Mouse (Mus musculus) heart, embryonic 13.5 days (tissue): ENCODE measurements around the gene Rhobtb1. TPM values are rescaled to one million over a fixed set of nuclear protein-coding genes. Genes with fewer than 3 reads are reported as not detected.
A peak's percentile ranks its signal among the peaks of the same experiment; 100 is the strongest.

Experiments used
- ATAC-seq: fragments of 200-750 bp; cut with Nextera tagmentation; 2 replicates; pipeline ENCODE4 v1.8.0; 2017; ENCODE audit warnings: moderate TSS enrichment; ENCODE audit not compliant: insufficient number of reproducible peaks, low FRiP score, low TSS enrichment; ENCODE audit errors: extremely low read depth
- H3K27ac ChIP-seq: fragments of 300-500 bp; sonication (generic); replicated peaks from 2 replicates; pipeline ENCODE4 v1.5.1; 2015; ENCODE audit warnings: moderate library complexity, mild to moderate bottlenecking, inconsistent platforms
- H3K27me3 ChIP-seq: fragments of 300-500 bp; sonication (generic); replicated peaks from 2 replicates; pipeline ENCODE4 v1.6.1; 2015; ENCODE audit warnings: mild to moderate bottlenecking, inconsistent platforms
- H3K36me3 ChIP-seq: fragments of 300-500 bp; sonication (generic); 2 replicates; pipeline ENCODE4 v1.6.1; 2015; ENCODE audit warnings: mild to moderate bottlenecking, inconsistent platforms
- H3K4me1 ChIP-seq: fragments of 300-500 bp; sonication (generic); 2 replicates; pipeline ENCODE4 v1.6.1; 2015; ENCODE audit warnings: inconsistent platforms
- H3K4me2 ChIP-seq: fragments of 300-500 bp; sonication (generic); 2 replicates; pipeline ENCODE4 v1.6.1; 2015; ENCODE audit warnings: inconsistent platforms, mild to moderate bottlenecking, moderate library complexity
- H3K4me3 ChIP-seq: fragments of 300-500 bp; sonication (generic); 2 replicates; pipeline ENCODE4 v1.5.1; 2015; ENCODE audit warnings: moderate library complexity, mild to moderate bottlenecking, inconsistent platforms
- H3K9ac ChIP-seq: fragments of 300-500 bp; sonication (generic); 2 replicates; pipeline ENCODE4 v1.6.1; 2015; ENCODE audit warnings: inconsistent platforms, mild to moderate bottlenecking, moderate library complexity
- H3K9me3 ChIP-seq: fragments of 300-500 bp; sonication (generic); 2 replicates; pipeline ENCODE4 v1.6.1; 2016; ENCODE audit warnings: inconsistent platforms
- WGBS: fragments of 180-500 bp; shearing (Covaris S2); methylation state at CpG from one replicate; pipeline ENCODE4 v1.1.7; 2015; ENCODE audit warnings: mixed read lengths; 5-methylcytosine and 5-hydroxymethylcytosine counted together
- polyA plus RNA-seq: library from polyadenylated mRNA; unstranded; fragments of >200 nt; fragmentation: Nextera tagmentation; extraction: Ambion mirVana; gene quantifications from 2 replicates; pipeline ENCODE4 v1.2.1, GENCODE M21; 2015

The Rhobtb1 gene
- polyA plus RNA-seq, 1 experiment from 2014 or later = 29.2 TPM

GRCm38 (mm10) chr10:69247311-69248033 lies 96.2 kb downstream of the Rhobtb1 start:
- ATAC-seq = no peak
- Histone ChIP-seq H3K4me1 (peaks cover 33% of the 10 kb centered on the region), H3K9ac (no peak overlapping the region), H3K9me3 (no peaks in the 10 kb centered on the region), H3K4me3 (no peak overlapping the region), H3K27me3 (no peaks in the 10 kb centered on the region), H3K36me3 (peaks cover 28% of the 10 kb centered on the region), H3K27ac (no peak overlapping the region), H3K4me2 (no peak overlapping the region)
- WGBS = 92% methylated on average over 7 of the region's 7 CpGs

GRCm38 (mm10) chr10:69248261-69249160 lies 97.3 kb downstream of the Rhobtb1 start:
- Histone ChIP-seq H3K9ac (no peak overlapping the region), H3K27me3 (no peaks in the 10 kb centered on the region), H3K36me3 (peaks cover 28% of the 10 kb centered on the region), H3K4me3 (no peak overlapping the region), H3K9me3 (no peaks in the 10 kb centered on the region), H3K4me2 (no peak overlapping the region), H3K4me1 (peaks cover 41% of the 10 kb centered on the region), H3K27ac (no peak overlapping the region)
- WGBS = 82% methylated on average over 29 of the region's 29 CpGs
- ATAC-seq = no peak

DNA sequence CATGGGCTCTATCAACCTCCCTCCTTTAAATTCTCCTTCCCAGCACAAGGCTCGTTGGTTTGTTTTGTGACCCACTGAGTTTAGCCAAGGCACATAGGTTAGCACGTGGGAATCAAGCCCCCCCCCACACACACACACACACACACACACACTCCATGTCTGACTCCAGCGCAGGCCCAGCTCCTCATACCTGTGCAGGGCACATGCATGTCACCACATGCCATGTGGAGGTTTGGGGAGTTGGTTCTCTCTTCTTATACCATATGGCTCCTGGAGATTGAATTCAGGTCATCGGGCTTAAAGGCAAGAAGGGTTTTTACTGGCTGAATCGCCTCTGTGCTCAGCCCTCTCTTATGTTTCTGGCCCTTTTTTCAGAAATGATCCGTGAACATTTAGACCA lies 100.0 kb downstream of the Rhobtb1 start:
- H3K4me2 ChIP-seq = no peak overlapping the region
- 0 out of 2 replicates have a peak overlapping the region, but pooled peaks have one; percentile 3 for H3K27ac ChIP-seq
- no peak overlapping the region for H3K4me3 ChIP-seq
- no peak overlapping the region for H3K9ac ChIP-seq
- ATAC-seq = no peak
- no peaks in the 10 kb centered on the region for H3K27me3 ChIP-seq
- 78% methylated on average over 6 of the region's 6 CpGs for WGBS
- H3K36me3 ChIP-seq = peaks cover 30% of the 10 kb centered on the region
- peaks cover 49% of the 10 kb centered on the region for H3K4me1 ChIP-seq
- H3K9me3 ChIP-seq = no peaks in the 10 kb centered on the region

DNA sequence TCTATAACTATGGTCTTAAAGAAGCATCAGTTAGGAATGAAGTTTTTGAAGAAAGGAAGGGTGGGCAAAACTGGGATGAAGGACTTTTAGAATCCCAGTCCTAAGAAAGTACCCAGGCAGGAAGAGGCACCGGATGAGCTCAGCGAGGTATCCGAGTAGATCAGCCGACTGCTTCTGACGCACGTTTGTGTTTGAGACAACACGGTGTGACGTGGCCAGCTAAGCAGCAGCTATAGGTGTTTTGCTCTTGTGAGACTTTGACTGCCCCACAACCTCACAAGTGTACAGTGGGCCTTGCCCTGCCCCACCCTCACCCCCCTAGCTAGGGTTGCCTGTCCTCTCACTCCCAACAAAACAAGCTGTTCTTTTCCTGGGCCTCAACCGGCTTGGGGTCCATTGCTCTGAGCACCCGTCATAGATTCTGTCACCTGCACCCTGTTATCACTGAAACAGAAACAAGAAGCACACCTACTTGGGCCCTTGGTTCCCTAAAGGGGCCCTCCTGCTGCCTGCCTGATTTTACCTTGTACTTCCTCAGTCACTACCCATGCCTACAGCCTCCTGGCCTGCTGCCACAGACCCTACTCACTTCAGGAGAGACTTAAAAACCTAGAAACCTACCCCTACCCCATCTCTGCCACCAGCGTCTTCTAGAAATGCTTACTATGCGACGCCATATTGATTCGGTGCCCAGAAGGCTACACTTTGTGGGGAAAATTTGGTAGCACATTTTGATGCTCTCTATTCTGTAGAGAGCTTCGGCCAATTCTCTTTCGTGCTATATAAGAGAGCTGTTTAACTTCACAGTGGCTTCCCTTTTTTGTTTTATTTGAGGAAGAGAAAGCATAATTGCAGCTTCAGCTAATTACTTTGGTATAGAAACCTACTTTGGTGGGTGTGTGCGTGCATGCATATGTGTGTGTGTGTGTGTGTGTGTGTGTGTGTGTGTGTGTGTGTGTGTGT lies 101.2 kb downstream of the Rhobtb1 start:
- no peak overlapping the region for H3K4me3 ChIP-seq
- peak overlapping the region; percentile 92 for H3K27ac ChIP-seq
- no peaks in the 10 kb centered on the region for H3K9me3 ChIP-seq
- H3K36me3 ChIP-seq = peaks cover 38% of the 10 kb centered on the region
- H3K27me3 ChIP-seq = no peaks in the 10 kb centered on the region
- no peak for ATAC-seq
- H3K4me2 ChIP-seq = no peak overlapping the region
- peaks cover 43% of the 10 kb centered on the region for H3K4me1 ChIP-seq
- 76% methylated on average over 17 of the region's 17 CpGs for WGBS
- no peak overlapping the region for H3K9ac ChIP-seq

- Histone ChIP-seq H3K9me3 (no peaks in the 10 kb centered on the region), H3K4me2 (0 out of 2 replicates have a peak overlapping the region, but pooled peaks have one; percentile 20), H3K27me3 (no peaks in the 10 kb centered on the region), H3K36me3 (peaks cover 45% of the 10 kb centered on the region), H3K9ac (peak overlapping the region; percentile 25), H3K27ac (peak overlapping the region; percentile 92), H3K4me3 (no peak overlapping the region), H3K4me1 (peaks cover 45% of the 10 kb centered on the region)
- peak; percentile 53; the same call in 1 of the 2 replicates for ATAC-seq
- 17% methylated on average over 5 of the region's 5 CpGs for WGBS
Observed at GRCm38 (mm10) chr10:69253075-69253685, 101.9 kb downstream of the Rhobtb1 start.

DNA sequence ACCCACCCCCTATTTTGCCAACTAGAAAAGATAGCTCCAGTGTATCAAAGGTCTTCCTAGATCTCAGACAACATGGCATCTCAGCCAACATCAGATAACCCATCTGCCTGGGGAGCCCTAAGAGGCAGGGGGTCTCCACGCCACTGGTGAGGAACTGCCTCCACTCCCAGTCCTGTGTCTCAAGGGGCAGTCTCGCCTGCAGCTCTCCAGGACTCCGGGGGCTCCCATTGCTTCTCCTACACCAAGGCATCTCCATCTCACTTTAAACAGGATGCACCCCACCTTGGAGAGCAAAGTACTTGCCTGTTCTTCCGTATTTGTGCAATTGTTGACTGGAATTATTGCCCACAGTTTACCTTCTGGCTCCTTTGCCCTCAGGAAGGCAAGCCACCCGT lies 102.4 kb downstream of the Rhobtb1 start:
- H3K9me3 ChIP-seq = no peaks in the 10 kb centered on the region
- no peaks in the 10 kb centered on the region for H3K27me3 ChIP-seq
- ATAC-seq = no peak
- no peak overlapping the region for H3K4me3 ChIP-seq
- H3K4me2 ChIP-seq = no peak overlapping the region
- H3K36me3 ChIP-seq = peaks cover 42% of the 10 kb centered on the region
- peak overlapping the region; percentile 25 for H3K9ac ChIP-seq
- peak overlapping the region; percentile 92 for H3K27ac ChIP-seq
- 53% methylated on average over 5 of the region's 5 CpGs for WGBS
- H3K4me1 ChIP-seq = peaks cover 46% of the 10 kb centered on the region

DNA sequence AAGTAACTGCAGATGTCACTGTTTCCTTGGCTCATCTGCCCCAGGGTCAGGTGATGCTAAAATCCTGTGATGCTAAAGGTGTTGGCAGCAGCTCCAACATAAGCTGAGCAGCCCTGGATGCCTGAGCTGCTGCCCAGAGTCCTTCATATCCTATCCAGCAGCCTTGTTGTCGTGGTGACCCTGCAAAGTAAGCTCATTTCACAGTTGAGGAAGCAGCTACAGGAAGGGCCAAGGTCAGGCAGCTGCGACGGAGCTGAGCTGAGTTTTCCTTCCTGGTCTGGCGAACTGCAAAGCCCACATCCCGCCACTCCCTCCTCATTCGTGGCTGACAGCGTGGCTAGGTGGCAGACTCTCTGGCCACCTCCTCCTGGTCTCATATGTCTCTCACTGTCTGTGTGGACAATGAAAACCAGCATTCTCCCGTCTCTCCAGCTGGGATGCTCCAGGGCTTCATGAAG lies 103.2 kb downstream of the Rhobtb1 start:
- no peaks in the 10 kb centered on the region for H3K27me3 ChIP-seq
- H3K4me2 ChIP-seq = no peak overlapping the region
- peaks cover 54% of the 10 kb centered on the region for H3K4me1 ChIP-seq
- no peaks in the 10 kb centered on the region for H3K9me3 ChIP-seq
- H3K36me3 ChIP-seq = peaks cover 37% of the 10 kb centered on the region
- H3K9ac ChIP-seq = peak overlapping the region; percentile 60
- 16% methylated on average over 8 of the region's 8 CpGs for WGBS
- H3K27ac ChIP-seq = peak overlapping the region; percentile 92
- no peak overlapping the region for H3K4me3 ChIP-seq
- no peak for ATAC-seq

DNA sequence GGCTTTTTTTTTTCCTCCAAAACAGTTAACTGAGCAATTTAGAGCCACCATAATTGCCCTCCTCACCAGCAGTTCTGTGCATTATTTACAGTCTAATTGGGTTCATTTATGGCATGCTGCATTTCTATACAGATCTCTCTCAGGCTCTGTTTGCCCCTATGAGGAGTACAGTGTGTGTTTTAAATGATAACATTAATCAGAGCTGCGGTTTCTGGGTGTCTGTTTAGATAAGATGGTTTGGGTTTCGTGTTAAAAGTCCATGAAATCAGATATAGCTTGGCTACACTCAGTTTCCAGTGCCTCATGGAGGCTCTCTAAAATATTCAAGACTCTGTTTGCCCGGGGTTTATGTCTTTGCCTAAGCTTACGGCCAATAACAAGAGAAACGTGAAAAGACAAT lies 104.4 kb downstream of the Rhobtb1 start:
- H3K4me3 ChIP-seq = no peak overlapping the region
- H3K36me3 ChIP-seq = peaks cover 35% of the 10 kb centered on the region
- no peak overlapping the region for H3K9ac ChIP-seq
- H3K4me1 ChIP-seq = peaks cover 60% of the 10 kb centered on the region
- 38% methylated on average over 5 of the region's 5 CpGs for WGBS
- H3K27me3 ChIP-seq = no peaks in the 10 kb centered on the region
- H3K27ac ChIP-seq = 0 out of 2 replicates have a peak overlapping the region, but pooled peaks have one; percentile 10
- no peak overlapping the region for H3K4me2 ChIP-seq
- no peaks in the 10 kb centered on the region for H3K9me3 ChIP-seq
- no peak for ATAC-seq

DNA sequence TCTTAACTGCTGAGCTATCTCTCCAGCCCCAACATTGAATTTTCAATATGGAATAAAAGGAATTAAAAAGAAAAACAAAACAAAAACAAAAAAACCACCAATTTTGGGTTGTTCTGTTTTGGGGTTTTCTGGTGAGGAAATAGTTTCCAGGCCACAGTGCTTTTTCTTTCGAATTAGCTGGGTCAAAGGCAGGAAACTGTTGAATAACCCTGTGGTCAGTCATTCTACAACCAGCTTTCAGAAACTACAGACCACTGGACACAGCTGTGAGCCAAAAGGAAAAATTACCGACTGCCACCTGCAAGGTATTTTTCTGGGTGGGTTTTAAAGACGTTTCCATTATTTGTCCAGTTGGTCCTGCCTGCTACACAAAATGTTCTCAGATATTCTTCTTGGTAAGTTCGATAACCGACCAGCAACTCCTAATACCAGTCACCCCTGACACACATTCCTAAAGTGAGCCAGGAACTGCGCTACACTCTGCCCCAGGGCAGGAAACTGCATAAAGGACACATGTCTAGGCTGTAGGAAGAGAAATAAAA lies 106.4 kb downstream of the Rhobtb1 start:
- H3K27ac ChIP-seq = peak overlapping the region; percentile 71

GRCm38 (mm10) chr10:69258588-69258987 lies 107.4 kb downstream of the Rhobtb1 start:
- 53% methylated on average over 9 of the region's 9 CpGs for WGBS
- no peak overlapping the region for H3K4me2 ChIP-seq
- peaks cover 65% of the 10 kb centered on the region for H3K4me1 ChIP-seq
- no peaks in the 10 kb centered on the region for H3K9me3 ChIP-seq
- H3K36me3 ChIP-seq = peaks cover 34% of the 10 kb centered on the region
- H3K9ac ChIP-seq = no peak overlapping the region
- H3K27me3 ChIP-seq = no peaks in the 10 kb centered on the region
- H3K4me3 ChIP-seq = no peak overlapping the region
- H3K27ac ChIP-seq = peak overlapping the region; percentile 71
- no peak for ATAC-seq

More for the DNA sequence above, 106.4 kb downstream of the Rhobtb1 start:
- no peak overlapping the region for H3K4me2 ChIP-seq
- peaks cover 34% of the 10 kb centered on the region for H3K36me3 ChIP-seq
- peaks cover 65% of the 10 kb centered on the region for H3K4me1 ChIP-seq
- WGBS = 74% methylated on average over 6 of the region's 6 CpGs
- no peak overlapping the region for H3K4me3 ChIP-seq
- H3K27me3 ChIP-seq = no peaks in the 10 kb centered on the region
- no peaks in the 10 kb centered on the region for H3K9me3 ChIP-seq
- H3K9ac ChIP-seq = no peak overlapping the region
- ATAC-seq = no peak
